Mouse (Mus musculus) T-cell, adult 2 months (primary cell): ENCODE results near the gene Nppc.

Source experiments
- DNase-seq: peaks from one replicate; pipeline ENCODE4 v3.0.0; 2022; ENCODE audit warnings: low spot score

Gene Nppc

DNA sequence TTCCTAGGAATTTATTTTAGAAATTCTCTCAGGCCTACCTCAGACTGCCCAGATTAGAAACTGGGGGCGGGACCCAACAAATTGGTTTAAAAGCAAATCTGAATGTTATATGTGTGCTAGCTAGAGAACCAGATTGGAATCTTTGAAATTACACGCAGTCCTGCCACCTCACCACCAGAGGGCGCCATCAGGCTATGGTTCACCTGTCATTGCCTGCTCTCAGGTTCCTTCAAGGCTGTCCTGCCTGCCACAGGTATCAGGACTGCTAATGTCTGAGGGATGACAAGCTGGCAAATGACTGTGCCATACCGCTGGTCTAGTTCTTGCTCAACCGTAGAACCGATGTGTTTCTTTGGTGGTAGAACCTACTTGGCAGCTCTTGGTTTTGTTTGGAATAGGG is 20.1 kb downstream of the Nppc start:
- peak; percentile 54 for DNase-seq

- DNase-seq: no peak
Observed at GRCm38 (mm10) chr1:86647517-86647916, 22.9 kb downstream of the Nppc start.

- peak; percentile 51 for DNase-seq
Observed at GRCm38 (mm10) chr1:86643101-86643809, 27.1 kb downstream of the Nppc start.

GRCm38 (mm10) chr1:86634751-86635359 is 35.5 kb downstream of the Nppc start:
- no peak for DNase-seq

DNA sequence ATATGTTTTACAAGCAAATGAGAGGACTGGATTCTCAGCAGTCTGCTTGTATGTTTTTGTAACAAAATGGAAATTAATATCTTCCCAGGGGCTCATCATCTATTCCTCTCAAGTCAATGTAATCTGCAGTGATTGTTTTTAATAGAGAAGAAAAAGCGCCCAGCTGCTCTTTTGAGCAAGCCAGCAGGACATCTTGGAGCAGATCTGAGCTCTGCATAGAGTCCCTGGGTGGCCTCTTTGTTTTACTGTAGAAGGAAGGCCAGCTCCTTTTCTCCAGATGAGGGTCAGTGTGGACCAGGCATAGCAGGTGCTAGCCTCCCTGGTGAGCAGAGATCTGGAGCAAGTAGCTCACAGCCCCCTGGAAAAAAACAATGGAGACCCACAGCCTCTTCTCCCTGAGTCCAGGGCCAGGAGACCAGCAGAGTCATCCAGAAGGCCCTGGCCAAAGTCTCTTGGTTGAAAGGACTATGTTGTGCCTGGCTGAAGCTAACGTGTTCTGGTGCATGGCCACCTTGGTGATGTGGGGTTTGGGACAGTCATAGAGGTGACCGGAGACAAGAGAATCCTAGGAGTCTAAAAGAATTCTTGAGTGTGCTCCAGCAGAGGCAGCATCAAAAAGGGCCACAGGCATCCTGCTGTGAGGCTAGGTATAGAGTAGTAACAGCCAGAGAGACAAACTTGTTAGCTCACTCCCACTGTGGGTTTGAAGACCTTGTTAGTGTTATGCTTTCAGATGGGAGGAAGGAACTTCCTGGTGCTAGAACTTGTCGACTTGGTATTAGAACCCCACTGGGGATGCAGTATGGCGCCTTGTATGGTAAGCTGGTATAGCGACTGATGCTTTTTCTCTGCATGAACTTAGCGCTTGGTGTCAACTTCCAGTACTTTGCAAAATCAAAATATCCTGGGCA is 36.3 kb downstream of the Nppc start:
- no peak for DNase-seq

- no peak for DNase-seq
Observed at GRCm38 (mm10) chr1:86633434-86633833, 36.9 kb downstream of the Nppc start.

GRCm38 (mm10) chr1:86632732-86633380 is 37.5 kb downstream of the Nppc start:
- DNase-seq: no peak

GRCm38 (mm10) chr1:86630527-86630926 is 39.8 kb downstream of the Nppc start:
- DNase-seq: no peak

GRCm38 (mm10) chr1:86629936-86630335 is 40.4 kb downstream of the Nppc start:
- no peak for DNase-seq

DNA sequence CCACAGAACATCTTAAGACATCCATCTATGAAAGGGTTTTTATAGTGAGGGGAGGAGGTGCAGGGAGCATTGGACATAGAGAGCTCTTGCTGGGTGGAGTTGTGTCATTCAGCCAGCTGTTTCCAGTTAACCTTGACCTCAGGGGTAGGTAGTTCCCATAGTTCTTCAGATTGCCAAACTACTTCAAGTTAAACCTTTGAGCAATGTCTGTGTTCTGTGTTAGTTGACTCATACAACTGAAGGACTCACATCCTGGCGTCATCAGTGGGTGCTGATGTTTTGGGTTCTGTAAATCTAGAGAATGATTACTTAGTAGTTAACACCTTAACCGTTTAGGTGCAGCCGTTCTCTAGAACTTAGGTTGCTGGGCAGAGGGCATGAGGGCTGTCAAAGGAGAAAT is 42.1 kb downstream of the Nppc start:
- DNase-seq: no peak

DNA sequence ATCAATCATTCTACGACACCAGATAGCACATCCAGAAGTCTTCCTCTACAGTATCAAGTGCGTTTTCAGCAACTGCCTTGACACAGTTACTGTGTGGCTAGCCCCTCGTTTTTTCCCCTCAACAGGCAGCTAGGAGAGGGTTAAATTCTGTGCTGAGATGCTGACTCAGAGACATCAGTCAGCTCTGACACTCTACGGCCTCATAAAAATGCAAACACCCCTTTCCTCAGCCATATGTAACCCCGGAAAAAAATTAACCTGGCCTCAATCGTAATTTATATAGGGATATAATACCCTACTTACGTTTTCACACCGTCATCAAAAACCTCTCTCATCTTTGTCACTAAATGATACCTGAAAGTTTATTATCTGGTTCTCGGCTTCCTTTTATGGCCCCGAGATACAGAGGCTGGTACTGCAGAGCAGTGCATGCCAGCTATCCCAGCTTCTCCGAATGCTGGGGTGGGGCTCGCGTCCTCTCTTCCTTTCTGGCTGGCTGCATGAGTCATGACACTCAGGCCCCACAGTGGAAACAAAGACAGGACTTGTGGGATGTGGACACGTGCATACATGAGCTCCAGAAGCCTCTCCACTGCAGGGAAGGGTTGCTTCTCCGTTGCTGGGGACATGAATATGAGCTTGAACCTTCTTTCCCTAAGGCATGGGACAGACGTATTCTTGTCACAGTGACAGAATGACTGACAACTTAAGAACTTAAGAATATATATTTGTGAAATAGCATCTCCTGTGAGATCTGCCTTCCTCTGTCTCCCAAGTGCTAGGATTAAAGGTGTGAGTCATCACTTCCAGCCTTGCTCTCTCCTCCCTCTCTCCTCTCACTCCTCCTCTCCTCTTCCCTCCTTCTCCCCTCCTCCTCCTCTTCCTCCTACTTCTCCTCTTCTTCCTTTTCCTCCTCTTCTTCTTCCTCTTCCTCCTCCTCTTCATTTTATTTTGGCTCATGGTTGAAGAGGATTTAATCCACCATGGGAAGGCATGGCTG is 47.1 kb downstream of the Nppc start:
- DNase-seq: no peak

GRCm38 (mm10) chr1:86622296-86622695 is 48.1 kb downstream of the Nppc start:
- no peak for DNase-seq

DNA sequence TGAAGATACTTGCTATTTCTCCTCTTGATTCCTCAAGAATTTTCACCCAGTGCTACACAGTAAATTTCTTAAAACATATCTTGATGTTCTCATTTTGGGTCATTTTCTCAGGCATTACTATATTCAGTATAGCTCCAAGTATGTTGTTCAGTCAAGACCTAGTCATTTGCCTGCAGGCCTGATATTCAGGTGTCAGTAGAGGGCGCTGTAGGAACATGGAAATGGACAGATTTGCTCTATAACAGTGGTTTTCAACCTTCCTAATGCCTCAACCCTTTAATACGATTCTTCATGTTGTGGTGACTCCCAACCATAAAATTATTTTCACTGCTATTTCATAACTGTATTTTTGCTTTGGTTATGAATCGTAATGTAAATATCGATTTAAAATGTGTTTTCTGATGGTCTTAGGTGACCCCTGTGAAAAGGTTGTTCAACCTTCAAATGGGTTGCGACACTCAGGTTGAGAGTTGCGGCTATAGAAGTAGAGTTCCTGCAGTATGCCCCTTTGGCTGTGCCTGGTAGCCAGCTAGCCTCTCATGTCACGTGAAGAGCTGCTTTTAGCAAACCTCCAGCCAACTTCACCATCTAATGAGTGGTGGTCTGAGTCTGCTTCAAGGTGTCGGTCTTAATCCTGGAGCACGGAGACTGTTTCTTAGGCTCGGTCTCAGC is 51.8 kb downstream of the Nppc start:
- DNase-seq: peak; percentile 18
